Mouse (Mus musculus): ENCODE measurements around the gene Ccr5. TPM values are rescaled to one million over a fixed set of nuclear protein-coding genes. Genes with fewer than 3 reads are reported as not detected.
"Not testable (repeated sequence)": the region's sequence is repeated elsewhere in the genome, so short reads cannot be mapped to it uniquely, and the experiment has no call there.

Ccr5 gene
- polyA plus RNA-seq, 1 experiment from 2014 or later = 1.0 TPM

DNA sequence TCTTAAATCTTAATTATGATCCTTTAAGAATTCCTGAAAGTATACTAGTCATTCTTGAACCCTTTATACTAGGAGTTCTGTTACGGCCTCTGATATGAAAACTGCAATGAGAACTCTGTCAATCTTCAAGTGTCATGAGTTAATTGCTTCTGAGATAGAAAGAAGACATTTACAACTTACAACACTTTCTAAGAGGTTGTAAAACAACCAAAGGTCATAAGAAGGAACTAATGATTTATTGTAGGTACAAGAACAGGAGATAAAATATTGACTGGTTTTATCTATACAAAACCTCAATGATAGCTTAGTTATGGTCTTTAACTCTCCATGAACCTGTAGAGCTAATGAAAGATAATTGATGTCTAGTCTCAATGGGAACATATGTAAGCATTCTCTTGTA, 7.6 kb upstream of the Ccr5 start:
- no peaks in the 10 kb centered on the region for H3K27me3 ChIP-seq (ENCODE audit: insufficient read depth, low read length)
- TF ChIP-seq CTCF (IDR thresholded peaks at IDR 0.05; ENCODE audit: low read depth) = no peak
- WGBS = 54% methylated on average over 1 of the region's 1 CpGs
- no peak overlapping the region for H3K9ac ChIP-seq (ENCODE audit: low read depth, low read length)
- no peaks in the 10 kb centered on the region for H3K4me1 ChIP-seq (replicated peaks; ENCODE audit: insufficient read depth, low read length)
- ATAC-seq (replicated peaks; ENCODE audit: low FRiP score, low read depth) (no peak), DNase-seq (ENCODE audit: low spot score) (no peak)
- H3K36me3 ChIP-seq (ENCODE audit: insufficient read depth, low read length) = no peaks in the 10 kb centered on the region
- no peak overlapping the region for H3K4me3 ChIP-seq (replicated peaks; ENCODE audit: low read depth, low read length)
- no peak overlapping the region for H3K4me2 ChIP-seq (ENCODE audit: low read length)
- H3K27ac ChIP-seq = no peak overlapping the region
- no peaks in the 10 kb centered on the region for H3K9me3 ChIP-seq (replicated peaks; ENCODE audit: low read length)

DNA sequence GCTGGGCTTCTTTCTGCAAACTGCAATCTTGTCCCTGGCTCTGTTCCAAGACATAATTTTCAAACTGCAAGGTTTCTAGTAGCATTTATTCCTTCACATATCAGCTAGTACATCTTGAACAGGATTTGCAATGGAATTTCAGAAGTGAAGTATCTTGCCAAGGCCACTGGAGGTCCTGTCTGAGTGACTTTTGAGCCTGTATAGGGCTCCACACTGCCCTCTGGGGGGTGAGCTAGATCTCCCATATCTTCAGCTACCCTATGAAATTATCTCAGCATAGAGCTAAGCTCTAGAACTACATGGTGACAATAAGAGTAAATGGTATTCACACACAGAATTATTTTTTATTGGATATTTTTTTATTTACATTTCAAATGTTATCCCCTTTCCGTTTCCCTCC, 2.9 kb upstream of the Ccr5 start:
- no peak overlapping the region for H3K4me3 ChIP-seq (replicated peaks; ENCODE audit: low read depth, low read length)
- DNase-seq (ENCODE audit: low spot score) = peak; percentile 36

DNA sequence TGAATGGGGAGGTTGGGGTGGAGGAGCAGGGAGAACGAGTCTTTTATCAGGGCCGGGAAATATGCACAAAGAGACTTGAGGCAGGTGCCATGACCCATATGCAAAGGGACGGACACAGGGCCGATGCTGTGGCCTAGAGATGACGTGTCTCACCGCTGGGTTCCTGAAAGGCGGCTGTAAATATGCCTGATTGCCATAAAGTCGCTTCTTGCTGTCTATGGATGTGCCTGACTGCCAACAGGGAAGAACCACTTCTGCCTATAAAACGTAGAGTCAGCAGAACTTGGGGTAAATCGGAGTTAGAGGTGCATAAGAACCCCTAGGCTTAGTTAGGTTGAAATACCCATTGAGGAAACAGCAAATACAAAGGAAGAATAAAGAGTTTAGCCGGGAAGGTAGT, 4.2 kb downstream of the Ccr5 start:
- ATAC-seq (replicated peaks; ENCODE audit: low FRiP score, low read depth) (no peak), DNase-seq (ENCODE audit: low spot score) (no peak)
- no peak for TF ChIP-seq CTCF (IDR thresholded peaks at IDR 0.05; ENCODE audit: low read depth)
- 79% methylated on average over 11 of the region's 11 CpGs for WGBS
- no peaks in the 10 kb centered on the region for H3K4me1 ChIP-seq (replicated peaks; ENCODE audit: insufficient read depth, low read length)
- H3K4me2 ChIP-seq (ENCODE audit: low read length) = no peak overlapping the region
- no peak overlapping the region for H3K4me3 ChIP-seq (replicated peaks; ENCODE audit: low read depth, low read length)
- no peak overlapping the region for H3K9ac ChIP-seq (ENCODE audit: low read depth, low read length)
- no peaks in the 10 kb centered on the region for H3K9me3 ChIP-seq (replicated peaks; ENCODE audit: low read length)
- H3K27ac ChIP-seq = no peak overlapping the region
- H3K36me3 ChIP-seq (ENCODE audit: insufficient read depth, low read length) = no peaks in the 10 kb centered on the region
- no peaks in the 10 kb centered on the region for H3K27me3 ChIP-seq (ENCODE audit: insufficient read depth, low read length)

More for the DNA sequence above, 2.9 kb upstream of the Ccr5 start:
- no peak overlapping the region for H3K4me2 ChIP-seq (ENCODE audit: low read length)
- ATAC-seq (replicated peaks; ENCODE audit: low FRiP score, low read depth) = no peak
- TF ChIP-seq CTCF (IDR thresholded peaks at IDR 0.05; ENCODE audit: low read depth) = peak; percentile 59
- no peaks in the 10 kb centered on the region for H3K4me1 ChIP-seq (replicated peaks; ENCODE audit: insufficient read depth, low read length)
- H3K36me3 ChIP-seq (ENCODE audit: insufficient read depth, low read length) = no peaks in the 10 kb centered on the region
- H3K27me3 ChIP-seq (ENCODE audit: insufficient read depth, low read length) = no peaks in the 10 kb centered on the region
- H3K9ac ChIP-seq (ENCODE audit: low read depth, low read length) = no peak overlapping the region
- WGBS = 80% methylated on average over 1 of the region's 1 CpGs
- H3K9me3 ChIP-seq (replicated peaks; ENCODE audit: low read length) = no peaks in the 10 kb centered on the region
- no peak overlapping the region for H3K27ac ChIP-seq

DNA sequence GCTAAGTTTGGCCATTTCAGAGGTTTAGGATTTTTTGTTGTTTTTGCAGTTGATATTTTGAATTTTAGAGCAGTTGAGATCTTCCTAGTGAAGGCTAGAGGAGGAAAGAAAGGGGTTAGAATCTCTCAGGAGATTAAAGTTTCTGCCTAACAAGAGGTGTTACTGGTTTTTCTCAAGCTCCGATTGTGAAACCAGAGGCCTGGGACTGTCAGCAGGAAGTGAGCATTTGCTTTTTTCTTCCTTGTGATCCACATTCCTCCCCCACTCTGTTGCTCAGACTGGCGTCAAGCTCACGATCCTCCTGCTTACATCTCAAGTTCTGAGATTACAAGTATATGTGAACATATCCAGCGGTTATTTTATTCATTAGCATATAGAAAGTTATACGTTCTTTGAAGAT, 5.0 kb downstream of the Ccr5 start:
- H3K9ac ChIP-seq (ENCODE audit: low read depth, low read length) = no peak overlapping the region
- no peaks in the 10 kb centered on the region for H3K4me1 ChIP-seq (replicated peaks; ENCODE audit: insufficient read depth, low read length)
- no peak overlapping the region for H3K4me3 ChIP-seq (replicated peaks; ENCODE audit: low read depth, low read length)
- H3K9me3 ChIP-seq (replicated peaks; ENCODE audit: low read length) = no peaks in the 10 kb centered on the region
- no peaks in the 10 kb centered on the region for H3K27me3 ChIP-seq (ENCODE audit: insufficient read depth, low read length)
- no peaks in the 10 kb centered on the region for H3K36me3 ChIP-seq (ENCODE audit: insufficient read depth, low read length)
- no peak overlapping the region for H3K27ac ChIP-seq
- 29% methylated on average over 5 of the region's 5 CpGs for WGBS
- ATAC-seq (replicated peaks; ENCODE audit: low FRiP score, low read depth) (no peak), DNase-seq (ENCODE audit: low spot score) (peak; percentile 59)
- TF ChIP-seq CTCF (IDR thresholded peaks at IDR 0.05; ENCODE audit: low read depth) = no peak
- H3K4me2 ChIP-seq (ENCODE audit: low read length) = no peak overlapping the region

DNA sequence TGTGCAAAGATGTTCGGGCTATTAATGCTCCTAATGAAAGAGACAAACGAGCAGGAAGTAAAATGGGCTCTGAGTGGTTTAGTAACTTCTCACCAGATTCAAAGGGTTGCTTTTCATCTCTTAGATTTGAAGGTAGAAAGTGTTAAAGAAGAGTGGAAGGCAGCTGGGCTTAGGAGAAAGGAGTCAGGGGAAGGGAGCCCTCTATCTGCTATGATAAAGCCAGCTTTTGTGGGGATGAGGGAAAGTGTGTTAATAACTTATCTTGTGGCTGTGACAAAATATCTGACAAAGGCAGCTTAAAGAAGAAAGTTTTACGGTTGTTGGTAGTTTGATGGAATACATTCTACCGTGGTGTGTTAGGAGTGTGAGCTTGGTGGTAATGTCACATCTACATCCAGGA, 6.1 kb downstream of the Ccr5 start:
- DNase-seq (ENCODE audit: low spot score) = no peak
- Histone ChIP-seq H3K9me3 (replicated peaks; ENCODE audit: low read length) (no peaks in the 10 kb centered on the region), H3K27ac (no peak overlapping the region), H3K4me2 (ENCODE audit: low read length) (no peak overlapping the region), H3K4me1 (replicated peaks; ENCODE audit: insufficient read depth, low read length) (no peaks in the 10 kb centered on the region), H3K9ac (ENCODE audit: low read depth, low read length) (no peak overlapping the region), H3K27me3 (ENCODE audit: insufficient read depth, low read length) (no peaks in the 10 kb centered on the region), H3K4me3 (replicated peaks; ENCODE audit: low read depth, low read length) (no peak overlapping the region), H3K36me3 (ENCODE audit: insufficient read depth, low read length) (no peaks in the 10 kb centered on the region)
- WGBS = 53% methylated on average over 4 of the region's 4 CpGs
- no peak for ATAC-seq (replicated peaks; ENCODE audit: low FRiP score, low read depth)
- no peak; the same call in 1 of the 2 replicates for TF ChIP-seq CTCF (IDR thresholded peaks at IDR 0.05; ENCODE audit: low read depth)

DNA sequence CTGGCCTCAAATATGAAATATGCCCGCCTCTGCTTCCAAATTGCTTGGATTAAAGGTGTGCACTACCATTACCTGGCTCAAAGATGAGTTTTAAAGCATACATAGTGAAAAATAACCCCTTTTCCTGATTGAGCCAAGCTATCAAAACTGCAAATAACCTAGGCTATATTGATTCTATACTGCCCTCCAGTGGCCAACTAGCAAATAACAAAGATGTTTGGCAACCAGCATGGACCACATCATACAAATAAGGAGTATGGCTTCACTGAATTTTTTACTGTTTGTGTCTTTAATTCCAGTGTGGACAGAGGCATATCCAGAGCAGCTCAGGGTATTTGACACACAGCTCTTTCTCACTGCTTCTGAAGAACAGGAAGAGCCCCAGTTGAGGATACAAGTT, 7.0 kb downstream of the Ccr5 start:
- no peaks in the 10 kb centered on the region for H3K9me3 ChIP-seq (replicated peaks; ENCODE audit: low read length)
- peak; percentile 84 for TF ChIP-seq CTCF (IDR thresholded peaks at IDR 0.05; ENCODE audit: low read depth)
- H3K9ac ChIP-seq (ENCODE audit: low read depth, low read length) = no peak overlapping the region
- WGBS = 3% methylated on average over 1 of the region's 1 CpGs
- H3K36me3 ChIP-seq (ENCODE audit: insufficient read depth, low read length) = no peaks in the 10 kb centered on the region
- H3K4me2 ChIP-seq (ENCODE audit: low read length) = no peak overlapping the region
- no peaks in the 10 kb centered on the region for H3K4me1 ChIP-seq (replicated peaks; ENCODE audit: insufficient read depth, low read length)
- H3K27ac ChIP-seq = no peak overlapping the region
- H3K4me3 ChIP-seq (replicated peaks; ENCODE audit: low read depth, low read length) = no peak overlapping the region
- peak; percentile 77 for DNase-seq (ENCODE audit: low spot score)
- H3K27me3 ChIP-seq (ENCODE audit: insufficient read depth, low read length) = no peaks in the 10 kb centered on the region
- no peak for ATAC-seq (replicated peaks; ENCODE audit: low FRiP score, low read depth)

DNA sequence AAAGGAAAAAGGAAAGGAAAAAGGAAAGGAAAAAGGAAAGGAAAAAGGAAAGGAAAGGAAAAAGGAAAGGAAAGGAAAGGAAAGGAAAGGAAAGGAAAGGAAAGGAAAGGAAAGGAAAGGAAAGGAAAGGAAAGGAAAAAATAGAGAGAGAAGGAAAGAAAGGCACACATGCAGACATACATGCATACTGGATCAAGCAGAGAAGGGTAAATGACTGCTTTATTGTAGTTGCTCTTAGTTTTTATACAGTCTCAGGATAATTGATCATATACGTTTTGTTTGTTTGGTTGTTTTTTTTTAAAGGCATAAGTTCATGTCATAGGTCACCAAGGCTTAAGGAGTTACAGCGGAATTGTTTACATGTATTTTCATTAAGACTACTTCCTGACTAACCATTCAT, 11.6 kb downstream of the Ccr5 start:
- H3K27me3 ChIP-seq (ENCODE audit: insufficient read depth, low read length); H3K9ac ChIP-seq (ENCODE audit: low read depth, low read length); H3K4me2 ChIP-seq (ENCODE audit: low read length); H3K27ac ChIP-seq; H3K9me3 ChIP-seq (replicated peaks; ENCODE audit: low read length); H3K4me1 ChIP-seq (replicated peaks; ENCODE audit: insufficient read depth, low read length); H3K36me3 ChIP-seq (ENCODE audit: insufficient read depth, low read length); H3K4me3 ChIP-seq (replicated peaks; ENCODE audit: low read depth, low read length); ATAC-seq (replicated peaks; ENCODE audit: low FRiP score, low read depth); DNase-seq (ENCODE audit: low spot score): not testable (repeated sequence)
- 71% methylated on average over 2 of the region's 2 CpGs for WGBS

DNA sequence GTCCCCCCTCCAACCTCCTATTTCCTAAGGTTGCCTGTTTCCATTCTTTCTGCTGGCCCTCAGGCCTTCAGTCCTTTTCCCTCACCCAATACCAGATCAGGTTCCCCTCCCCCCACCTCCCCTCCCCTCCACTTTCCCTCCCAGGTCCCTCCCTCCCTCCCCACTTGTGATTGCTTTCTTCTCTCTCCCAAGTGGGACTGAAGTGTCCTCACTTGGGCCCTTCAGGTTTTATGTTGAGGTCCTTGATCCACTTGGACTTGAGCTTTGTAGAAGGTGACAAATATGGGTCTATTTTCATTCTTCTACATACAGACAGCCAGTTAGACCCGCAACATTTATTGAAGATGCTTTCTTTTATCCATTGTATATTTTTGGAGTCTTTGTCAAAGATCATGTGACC, 13.6 kb downstream of the Ccr5 start:
- not testable (repeated sequence) for H3K36me3 ChIP-seq (ENCODE audit: insufficient read depth, low read length); DNase-seq (ENCODE audit: low spot score); H3K27me3 ChIP-seq (ENCODE audit: insufficient read depth, low read length); H3K9me3 ChIP-seq (replicated peaks; ENCODE audit: low read length); H3K4me1 ChIP-seq (replicated peaks; ENCODE audit: insufficient read depth, low read length); H3K4me3 ChIP-seq (replicated peaks; ENCODE audit: low read depth, low read length); H3K4me2 ChIP-seq (ENCODE audit: low read length); ATAC-seq (replicated peaks; ENCODE audit: low FRiP score, low read depth); H3K9ac ChIP-seq (ENCODE audit: low read depth, low read length); H3K27ac ChIP-seq
- WGBS = 89% methylated on average over 1 of the region's 1 CpGs

Measured in kidney, postnatal 0 days (tissue).